Mouse (Mus musculus) yolk sac, embryonic 10.5 days (tissue): Measurements from ENCODE around the gene Rnf38.

Source experiments
- DNase-seq: peaks from one replicate; pipeline ENCODE4 v3.0.0-alpha.2; 2017; ENCODE audit warnings: low spot score

Rnf38 gene

DNA sequence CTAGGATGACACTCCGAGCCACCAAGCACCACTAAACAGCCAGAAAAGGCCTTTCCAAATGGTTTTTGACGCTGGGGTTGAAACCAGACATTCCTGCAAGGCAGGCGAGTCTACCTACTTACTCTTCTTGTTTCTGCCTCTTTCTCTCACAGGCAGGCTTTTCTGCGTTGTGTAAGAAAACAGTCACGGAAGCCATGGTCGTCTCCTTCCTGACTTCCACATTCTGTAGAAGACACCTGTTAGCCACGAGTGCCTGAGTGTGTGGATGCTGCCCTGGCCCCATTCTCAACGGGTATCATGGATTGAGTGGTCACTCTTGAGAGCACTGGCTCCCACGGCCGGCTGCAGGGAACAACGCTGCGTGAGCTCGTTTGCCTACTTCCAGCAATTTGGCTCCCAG lies 118.5 kb downstream of the Rnf38 start:
- DNase-seq, result no peak

DNA sequence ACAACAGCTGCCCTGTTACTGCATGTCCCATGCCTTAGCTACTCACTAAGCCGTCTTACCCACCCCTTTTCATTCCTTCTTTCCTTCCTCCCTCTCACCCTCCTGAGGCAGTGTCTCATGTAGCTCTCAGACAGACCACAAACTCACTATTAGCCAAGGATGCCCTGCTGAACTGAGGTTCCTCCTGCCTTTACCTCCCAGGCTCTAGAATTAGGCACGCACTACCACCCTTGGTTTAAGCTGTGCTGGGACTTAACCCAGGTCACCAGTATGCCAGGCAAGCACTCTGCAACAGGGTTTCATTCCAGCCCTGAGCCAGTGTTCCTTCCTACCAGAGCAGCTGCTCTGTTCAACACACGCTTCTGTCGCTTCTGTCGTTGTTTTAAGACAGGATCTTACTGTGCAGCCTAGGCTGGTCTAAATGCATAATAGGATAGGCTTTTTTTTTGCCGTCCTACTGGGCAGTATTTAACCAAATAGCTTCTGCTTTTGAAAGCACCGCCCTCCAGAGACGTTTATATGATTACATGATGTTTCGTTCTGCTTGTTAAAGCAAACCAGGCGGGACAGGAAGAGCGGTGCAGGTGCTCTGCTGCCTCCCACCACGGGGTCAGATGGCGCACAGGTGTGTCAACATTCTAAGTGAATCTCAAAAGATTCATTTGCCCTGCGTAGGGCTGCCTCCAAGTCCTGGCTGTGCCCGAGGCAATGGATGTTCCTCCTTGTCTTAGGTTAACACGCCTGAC lies 120.0 kb downstream of the Rnf38 start:
- DNase-seq, result no peak

DNA sequence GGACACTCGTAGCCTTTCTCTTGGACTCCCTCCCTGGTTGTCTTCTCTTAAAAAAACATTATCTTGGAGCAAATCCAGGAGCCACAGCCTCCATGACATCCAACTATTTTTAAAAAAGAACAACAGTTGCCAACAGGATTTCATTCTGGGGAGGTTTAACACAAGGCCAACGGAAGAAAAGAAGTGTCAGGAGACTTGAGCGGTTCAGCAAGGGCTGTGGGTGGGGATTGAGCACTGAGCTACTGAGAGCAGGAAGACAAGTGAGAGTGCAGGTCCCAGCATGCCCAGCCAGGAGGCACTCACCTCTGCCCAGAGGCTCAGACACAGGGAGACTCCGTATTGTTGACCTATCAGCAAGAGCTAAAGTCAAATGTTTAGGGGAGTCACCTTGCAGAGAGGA lies 120.8 kb downstream of the Rnf38 start:
- no peak for DNase-seq

- DNase-seq, result no peak
These were observed 122.8 kb downstream of the Rnf38 start for GRCm38 (mm10) chr4:44110771-44111170.

- DNase-seq, result no peak
These were observed 125.3 kb downstream of the Rnf38 start for GRCm38 (mm10) chr4:44108297-44108696.

DNA sequence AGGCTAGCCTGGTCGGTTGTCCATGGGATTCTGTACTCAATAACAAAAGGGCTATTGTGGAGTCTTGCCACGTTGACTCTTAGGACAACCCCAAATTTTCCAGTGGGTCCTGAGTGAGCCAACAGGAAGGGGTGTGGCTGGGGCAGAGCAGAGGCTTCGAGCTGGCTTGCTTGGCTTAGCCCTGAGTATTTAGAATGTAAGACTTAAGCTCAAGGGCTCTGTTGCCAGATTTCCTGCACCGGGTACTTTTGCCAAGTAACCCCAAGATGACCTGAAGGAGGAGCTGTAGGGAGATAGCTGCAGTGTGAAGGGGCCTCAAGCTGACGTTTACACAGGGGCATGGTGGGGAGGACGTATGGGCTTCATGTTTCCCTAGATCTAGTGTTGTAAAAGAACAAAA lies 126.2 kb downstream of the Rnf38 start:
- DNase-seq, result no peak

DNA sequence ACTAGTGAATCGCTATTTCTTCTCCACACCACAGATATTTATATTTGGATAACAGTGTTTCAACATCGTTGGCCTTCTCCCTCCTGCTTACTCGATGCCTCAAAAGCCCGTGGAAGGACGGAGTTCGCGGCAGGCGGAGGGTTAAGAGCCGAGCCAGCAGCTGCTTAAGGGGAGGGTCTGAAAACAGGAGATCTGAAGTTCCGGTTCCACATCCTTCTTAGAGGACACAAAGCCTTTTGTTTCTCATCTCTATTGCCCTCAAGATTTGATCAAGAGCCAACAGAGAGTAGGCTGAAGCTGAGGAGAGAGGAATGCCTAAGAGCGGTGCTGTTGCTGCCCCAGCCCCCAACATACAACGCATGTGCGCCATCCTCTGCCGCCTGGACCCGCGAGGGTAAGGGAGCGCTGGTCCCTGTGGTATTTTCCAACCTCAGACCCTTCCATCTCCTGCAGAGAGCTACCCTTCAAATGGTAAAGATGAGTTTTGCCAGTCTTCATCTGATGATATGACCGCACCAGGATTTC lies 127.2 kb downstream of the Rnf38 start:
- no peak for DNase-seq

- no peak for DNase-seq
These were observed 129.2 kb downstream of the Rnf38 start for GRCm38 (mm10) chr4:44104195-44104917.

GRCm38 (mm10) chr4:44103620-44104019 lies 130.0 kb downstream of the Rnf38 start:
- DNase-seq, result no peak

DNA sequence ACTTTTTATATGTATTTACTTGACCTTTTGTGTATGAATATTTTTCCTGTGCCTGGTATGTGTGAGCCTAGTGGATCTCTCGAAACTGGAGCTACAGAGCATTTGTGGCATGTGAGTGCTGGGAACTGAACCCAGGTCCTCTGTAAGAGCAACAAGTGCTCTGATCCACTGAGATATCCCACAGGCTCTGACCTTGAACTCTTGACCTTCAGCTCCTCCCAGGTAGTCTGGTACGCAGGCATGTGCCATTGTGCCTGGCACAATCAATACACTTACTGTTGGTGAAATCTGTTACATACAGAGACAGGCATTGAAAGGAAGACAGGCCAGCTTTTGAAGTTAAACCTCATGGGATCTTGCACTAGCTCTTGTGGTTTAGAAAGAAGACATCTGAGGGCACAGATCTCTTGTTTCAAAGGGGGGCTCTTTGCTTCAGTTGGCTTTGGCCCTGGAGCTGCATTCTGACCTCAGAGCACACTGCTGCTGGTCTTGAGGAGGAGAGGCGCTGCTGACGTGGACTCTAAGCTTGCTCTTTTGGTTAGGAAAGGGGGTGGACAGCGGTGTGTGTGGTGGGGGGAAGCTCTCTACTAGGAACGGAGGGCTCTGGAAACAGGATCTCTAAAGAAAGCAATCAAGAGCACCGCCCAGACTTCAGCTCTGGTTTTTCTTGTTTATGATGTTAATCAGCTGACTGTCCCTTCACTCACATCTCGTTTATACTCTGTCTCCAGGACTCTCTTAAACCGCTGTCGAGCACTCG lies 135.8 kb downstream of the Rnf38 start:
- DNase-seq, result peak; percentile 50

DNA sequence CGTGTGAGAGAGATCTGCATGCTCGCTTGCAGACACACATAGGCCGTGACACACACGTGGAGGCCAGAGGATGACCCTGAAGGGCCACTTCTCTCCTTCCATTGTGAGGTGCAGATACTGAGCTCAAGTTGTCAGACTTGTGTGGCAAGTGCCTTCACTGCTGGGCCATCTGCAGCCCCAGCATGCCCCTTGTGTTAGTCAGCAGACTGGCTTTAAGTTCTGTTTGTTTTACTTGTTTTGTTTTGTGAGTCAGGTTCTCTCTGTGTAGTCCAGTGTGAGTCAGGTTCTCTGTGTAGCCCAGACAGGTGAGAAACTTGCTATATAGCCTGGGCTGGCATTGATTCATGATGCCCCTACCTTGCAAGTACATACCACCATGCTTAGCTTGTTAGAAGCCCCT lies 139.1 kb downstream of the Rnf38 start:
- no peak for DNase-seq

DNA sequence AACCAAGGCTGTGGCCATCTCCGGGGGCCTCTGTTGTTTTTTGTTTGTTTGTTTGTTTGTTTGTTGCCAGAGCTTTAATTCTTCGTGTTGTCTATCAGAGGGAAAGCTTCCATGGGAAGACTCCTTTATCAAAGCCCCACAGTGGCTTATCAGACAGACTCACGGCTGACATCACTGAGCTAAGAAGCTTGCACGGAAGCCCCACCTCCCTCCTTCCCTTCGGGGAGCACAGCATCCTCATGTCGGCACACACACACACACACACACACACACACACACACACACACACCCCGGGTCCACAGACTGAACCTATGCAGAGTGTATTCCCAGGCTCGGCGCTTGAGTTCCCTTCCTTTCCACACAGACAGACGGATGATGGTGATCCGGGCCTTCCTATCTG lies 141.2 kb downstream of the Rnf38 start:
- DNase-seq, result no peak

DNA sequence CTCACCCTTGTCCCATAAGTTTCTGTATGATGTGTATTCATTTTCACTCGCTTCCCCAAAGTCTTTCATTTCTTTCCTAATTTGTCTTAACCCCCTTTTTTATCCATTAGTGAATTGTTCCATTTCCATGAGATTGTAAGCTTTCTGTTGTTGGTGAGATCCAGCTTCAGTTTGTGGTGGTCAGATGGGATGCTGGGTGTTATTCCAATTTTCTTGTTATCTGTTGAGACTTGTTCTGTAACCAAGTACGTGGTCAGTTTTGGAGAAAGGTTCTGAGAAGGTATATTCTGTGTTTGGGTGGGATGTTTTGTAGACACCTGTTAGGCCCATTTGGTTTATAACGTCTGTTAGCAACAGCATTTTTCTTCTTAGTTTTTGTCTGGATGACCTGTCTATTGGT lies 148.0 kb downstream of the Rnf38 start:
- DNase-seq, result no peak

DNA sequence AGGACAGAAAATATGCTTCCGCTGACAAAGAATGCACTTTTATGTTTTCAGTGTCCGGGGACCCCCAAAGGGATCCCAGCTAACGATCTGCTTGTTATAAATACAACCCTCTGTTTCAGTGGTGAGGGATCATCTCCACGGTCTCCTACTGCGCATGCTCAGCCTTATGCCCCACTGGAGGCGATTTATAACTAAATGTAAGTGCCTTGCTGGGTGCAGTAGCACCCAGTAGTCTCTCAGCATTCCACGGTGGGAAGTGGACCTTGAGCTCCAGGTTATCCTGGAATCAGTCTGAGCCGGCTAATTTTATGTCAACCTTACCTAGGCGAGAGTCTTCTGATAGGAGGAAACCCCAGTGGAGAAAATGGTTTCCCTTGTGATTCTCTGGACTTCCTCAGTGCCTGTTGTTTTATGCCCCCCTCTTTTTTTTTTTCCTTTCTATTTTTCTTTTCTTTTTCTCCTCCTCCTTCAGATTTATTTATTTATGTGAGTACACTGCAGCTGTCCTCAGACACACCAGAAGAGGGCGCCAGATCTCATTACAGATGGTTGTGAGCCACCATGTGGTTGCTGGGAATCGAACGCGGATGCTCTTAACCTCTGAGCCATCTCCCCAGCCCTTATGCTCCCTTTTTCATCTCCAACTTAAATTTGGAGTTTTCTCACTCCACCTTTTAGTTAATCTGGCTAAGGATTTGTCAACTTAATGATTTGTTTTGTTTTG lies 148.8 kb downstream of the Rnf38 start:
- no peak for DNase-seq

GRCm38 (mm10) chr4:44083945-44084344 lies 149.6 kb downstream of the Rnf38 start, which contains the start of gene Gne:
Gene Gne (minus strand): TSS chr4:44084177.
- DNase-seq, result no peak

DNA sequence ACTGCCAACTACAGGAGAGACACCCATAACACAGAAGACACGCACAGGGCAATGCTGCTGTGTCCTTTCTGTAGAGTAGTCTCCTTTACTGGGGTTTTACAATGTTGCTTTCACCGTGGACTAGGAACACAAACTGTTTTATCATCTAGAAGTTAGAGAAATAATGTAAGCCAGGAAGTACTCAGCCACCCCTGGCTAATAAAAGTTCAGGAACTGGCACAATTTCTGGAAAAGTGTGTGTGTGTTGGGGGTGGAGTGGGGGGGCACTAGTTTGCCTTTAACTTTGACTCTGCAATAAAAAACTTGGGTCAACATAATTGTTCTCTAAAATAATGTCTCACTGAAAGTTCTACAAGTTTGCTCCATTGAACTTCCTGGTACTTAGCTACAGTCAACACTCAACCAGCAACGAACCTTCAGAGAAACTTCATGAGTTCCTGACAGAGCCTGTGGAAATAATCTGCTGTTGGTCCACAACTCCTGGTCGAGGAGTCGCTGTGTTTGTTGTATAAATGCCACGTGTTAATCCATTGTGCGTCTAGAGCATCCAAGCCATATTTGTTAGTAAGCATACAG lies 155.1 kb downstream of the Rnf38 start:
- no peak for DNase-seq
